Mouse (Mus musculus) small intestine, adult 2 months (tissue): ENCODE results near the gene Unc5b. TPM values are rescaled to one million over a fixed set of nuclear protein-coding genes. Genes with fewer than 3 reads are reported as not detected.

Source experiments
- H3K27ac ChIP-seq: fragments of 200-500 bp; 2 replicates; pipeline ENCODE4 v1.5.1; 2012; ENCODE audit warnings: low read depth, low read length, control low read depth, inconsistent platforms; ENCODE audit not compliant: insufficient read depth
- H3K27me3 ChIP-seq: fragments of 200-500 bp; 2 replicates; pipeline ENCODE4 v1.6.1; 2012; ENCODE audit warnings: mild to moderate bottlenecking, moderate library complexity, low read length, inconsistent platforms; ENCODE audit not compliant: control insufficient read depth, insufficient read depth
- H3K36me3 ChIP-seq: fragments of 200-500 bp; 2 replicates; pipeline ENCODE4 v1.6.1; 2012; ENCODE audit warnings: mild to moderate bottlenecking, low read length, control low read depth, inconsistent platforms; ENCODE audit not compliant: control insufficient read depth, insufficient read depth
- H3K4me1 ChIP-seq: fragments of 200-500 bp; 2 replicates; pipeline ENCODE4 v1.6.1; 2012; ENCODE audit warnings: low read length, inconsistent platforms, mixed read lengths; ENCODE audit not compliant: control insufficient read depth, insufficient read depth, insufficient read length
- H3K4me3 ChIP-seq: fragments of 200-500 bp; 2 replicates; pipeline ENCODE4 v1.5.1; 2012; ENCODE audit warnings: low read depth, mild to moderate bottlenecking, control low read depth, inconsistent platforms, low read length, moderate library complexity
- CTCF ChIP-seq: fragments of 200-500 bp; IDR thresholded peaks from 2 replicates; pipeline ENCODE4 v1.5.1; 2012; ENCODE audit warnings: low read depth, mild to moderate bottlenecking, control low read depth, inconsistent platforms, low read length, moderate library complexity, mixed read lengths; ENCODE audit not compliant: insufficient replicate concordance, insufficient read length; ENCODE audit errors: extremely low read depth
- POLR2A ChIP-seq: fragments of 200-500 bp; IDR thresholded peaks from 2 replicates; pipeline ENCODE4 v1.6.1; 2012; ENCODE audit warnings: low read depth, mild to moderate bottlenecking, control low read depth, inconsistent platforms, low read length, moderate library complexity
- WGBS: fragments of 180-500 bp; shearing (Covaris S2); methylation state at CpG from one replicate; pipeline ENCODE4 v1.1.7; 2018; 5-methylcytosine and 5-hydroxymethylcytosine counted together
- polyA plus RNA-seq: library from polyadenylated mRNA; depleted of rRNA; stranded (reverse); fragments of >200 nt; gene quantifications from 2 replicates; pipeline ENCODE4 v1.2.3, GENCODE M21; 2012

Gene Unc5b
- polyA plus RNA-seq, 1 experiment, result 71.6 TPM

GRCm38 (mm10) chr10:60733471-60733870, 97.9 kb downstream of the Unc5b start:
- 78% methylated on average over 8 of the region's 8 CpGs for WGBS
- H3K4me1 ChIP-seq, result no peaks in the 10 kb centered on the region; the same call in 1 of the 2 replicates
- no peak for TF ChIP-seq POLR2A

GRCm38 (mm10) chr10:60732397-60732861, 99.0 kb downstream of the Unc5b start:
- Histone ChIP-seq H3K4me3 (no peak overlapping the region), H3K27ac (no peak overlapping the region), H3K27me3 (no peaks in the 10 kb centered on the region), H3K36me3 (no peaks in the 10 kb centered on the region), H3K4me1 (no peaks in the 10 kb centered on the region; the same call in 1 of the 2 replicates)
- WGBS, result 77% methylated on average over 2 of the region's 2 CpGs
- TF ChIP-seq POLR2A (no peak), CTCF (no peak)

More at GRCm38 (mm10) chr10:60733471-60733870, 97.9 kb downstream of the Unc5b start:
- no peak overlapping the region for H3K27ac ChIP-seq
- no peaks in the 10 kb centered on the region for H3K36me3 ChIP-seq
- H3K4me3 ChIP-seq, result no peak overlapping the region
- H3K27me3 ChIP-seq, result no peaks in the 10 kb centered on the region

GRCm38 (mm10) chr10:60731742-60732141, 99.6 kb downstream of the Unc5b start:
- no peak for TF ChIP-seq CTCF
- TF ChIP-seq POLR2A, result no peak

DNA sequence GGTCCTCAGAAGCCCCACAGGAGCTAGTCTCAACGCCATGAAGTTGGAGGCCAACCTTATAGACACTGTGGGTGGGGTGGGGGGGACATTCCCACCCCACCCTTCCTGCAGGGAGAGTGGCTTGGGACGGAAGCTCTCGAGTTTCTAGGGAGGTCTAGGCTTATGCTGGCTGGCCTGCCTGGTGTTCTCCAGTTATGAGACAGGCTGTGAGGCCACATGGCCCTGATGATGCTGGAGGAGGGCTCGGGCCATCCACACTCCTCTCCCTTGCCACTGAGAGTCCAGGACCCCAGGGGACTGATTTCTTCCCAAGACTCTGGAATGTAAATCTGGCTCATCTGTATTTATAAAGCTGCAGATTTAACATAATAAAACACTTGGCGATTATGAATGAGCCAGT, 104.1 kb downstream of the Unc5b start:
- no peak overlapping the region for H3K27ac ChIP-seq
- WGBS, result 59% methylated on average over 5 of the region's 5 CpGs
- TF ChIP-seq CTCF (no peak), POLR2A (no peak)
- H3K36me3 ChIP-seq, result no peaks in the 10 kb centered on the region
- H3K4me1 ChIP-seq, result no peaks in the 10 kb centered on the region
- H3K27me3 ChIP-seq, result no peaks in the 10 kb centered on the region
- no peak overlapping the region for H3K4me3 ChIP-seq

More at GRCm38 (mm10) chr10:60731742-60732141, 99.6 kb downstream of the Unc5b start:
- Histone ChIP-seq H3K27ac (no peak overlapping the region), H3K4me3 (no peak overlapping the region), H3K36me3 (no peaks in the 10 kb centered on the region), H3K27me3 (no peaks in the 10 kb centered on the region), H3K4me1 (no peaks in the 10 kb centered on the region; the same call in 1 of the 2 replicates)
- 63% methylated on average over 5 of the region's 5 CpGs for WGBS

GRCm38 (mm10) chr10:60726896-60727295, 104.5 kb downstream of the Unc5b start:
- no peaks in the 10 kb centered on the region for H3K27me3 ChIP-seq
- WGBS, result 76% methylated on average over 3 of the region's 3 CpGs
- no peaks in the 10 kb centered on the region for H3K4me1 ChIP-seq
- TF ChIP-seq POLR2A, result no peak
- no peak for TF ChIP-seq CTCF
- no peak overlapping the region for H3K27ac ChIP-seq
- H3K36me3 ChIP-seq, result no peaks in the 10 kb centered on the region
- no peak overlapping the region for H3K4me3 ChIP-seq

DNA sequence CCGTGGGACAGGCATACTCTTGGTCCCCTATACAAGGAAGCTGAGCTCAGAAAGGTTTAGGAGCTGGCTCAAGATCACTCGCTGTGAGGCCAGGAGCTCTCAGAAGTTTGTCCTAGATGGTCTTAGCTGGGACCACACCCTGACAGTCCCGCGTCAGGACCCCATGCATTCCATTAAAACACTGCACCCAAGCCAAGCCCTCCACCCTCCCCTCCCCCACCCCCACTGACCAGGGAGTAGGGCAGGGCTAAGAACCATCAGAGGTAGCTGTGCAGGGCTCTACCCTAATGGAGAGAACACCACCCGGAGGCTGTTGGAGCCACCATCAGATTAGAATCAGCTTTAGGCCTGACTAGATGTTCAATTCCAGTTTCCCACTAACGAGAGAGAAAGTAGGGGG, 106.9 kb downstream of the Unc5b start:
- 82% methylated on average over 6 of the region's 6 CpGs for WGBS
- no peak overlapping the region for H3K4me3 ChIP-seq
- H3K27ac ChIP-seq, result no peak overlapping the region
- H3K4me1 ChIP-seq, result no peaks in the 10 kb centered on the region
- no peaks in the 10 kb centered on the region for H3K27me3 ChIP-seq
- TF ChIP-seq CTCF (no peak), POLR2A (no peak)
- H3K36me3 ChIP-seq, result no peaks in the 10 kb centered on the region

DNA sequence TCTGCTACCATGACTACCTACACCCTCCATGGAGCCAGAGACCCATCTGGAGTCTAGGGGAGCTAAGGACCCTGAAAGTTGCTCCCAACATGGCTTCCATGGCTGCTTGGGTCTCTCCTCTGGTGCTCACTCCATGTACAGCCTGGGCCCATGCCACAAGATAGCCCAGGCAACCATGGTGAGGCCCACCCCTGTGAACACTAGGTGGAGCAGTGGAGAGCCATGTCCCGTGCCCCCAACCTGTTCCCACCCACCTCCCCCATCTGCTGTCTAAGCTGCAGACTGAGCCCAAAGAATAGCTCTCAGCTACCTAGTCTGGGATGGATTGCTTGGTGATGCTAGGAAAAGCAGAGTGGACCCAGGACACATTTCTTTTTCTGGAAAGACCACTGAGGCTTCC, 108.0 kb downstream of the Unc5b start:
- no peak for TF ChIP-seq CTCF
- no peak for TF ChIP-seq POLR2A
- Histone ChIP-seq H3K27me3 (no peaks in the 10 kb centered on the region), H3K4me3 (no peak overlapping the region), H3K27ac (no peak overlapping the region), H3K36me3 (no peaks in the 10 kb centered on the region), H3K4me1 (no peaks in the 10 kb centered on the region)
- 61% methylated on average over 1 of the region's 1 CpGs for WGBS

DNA sequence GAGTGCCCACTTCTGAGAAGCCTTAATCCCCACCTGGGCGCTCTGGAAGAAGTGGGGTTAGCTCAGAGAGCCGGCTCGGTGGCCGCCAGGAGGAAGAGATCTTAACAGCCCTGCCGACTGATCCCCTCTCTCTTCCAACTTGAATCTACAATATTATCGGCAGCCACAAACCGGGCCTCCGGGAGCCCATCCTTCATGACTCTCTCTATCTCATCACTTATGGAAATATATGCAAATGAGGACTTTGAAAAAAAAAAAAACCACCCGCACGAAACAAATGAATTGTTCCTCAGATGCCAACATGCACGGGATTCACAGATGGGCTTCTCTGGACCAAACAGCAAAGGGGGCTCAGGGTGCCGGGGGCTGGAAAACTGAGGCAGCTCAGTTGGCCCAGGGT, 109.7 kb downstream of the Unc5b start:
- H3K4me1 ChIP-seq, result no peaks in the 10 kb centered on the region
- H3K4me3 ChIP-seq, result no peak overlapping the region
- no peaks in the 10 kb centered on the region for H3K36me3 ChIP-seq
- no peak overlapping the region for H3K27ac ChIP-seq
- no peaks in the 10 kb centered on the region for H3K27me3 ChIP-seq
- TF ChIP-seq CTCF (no peak), POLR2A (no peak)
- WGBS, result 70% methylated on average over 12 of the region's 12 CpGs
